Mouse (Mus musculus): Measurements from ENCODE around the gene Rcn3.
"Not testable (repeated sequence)": the region's sequence is repeated elsewhere in the genome, so short reads cannot be mapped to it uniquely, and the experiment has no call there.

The Rcn3 gene

GRCm38 (mm10) chr7:45092048-45092447 lies at the start of gene Rcn3:
Rcn3 (minus strand) TSS chr7:45092221.
- peak; percentile 76 for DNase-seq

- no peak for DNase-seq
These were observed 49.3 kb upstream of the Rcn3 start for GRCm38 (mm10) chr7:45141319-45141718.

GRCm38 (mm10) chr7:45139904-45140723 lies 48.1 kb upstream of the Rcn3 start:
- DNase-seq = peak; percentile 27

GRCm38 (mm10) chr7:45138403-45138802 lies 46.4 kb upstream of the Rcn3 start:
- DNase-seq = no peak

- DNase-seq = no peak
These were observed 45.4 kb upstream of the Rcn3 start for GRCm38 (mm10) chr7:45137171-45138006.

GRCm38 (mm10) chr7:45135993-45136567 lies 44.1 kb upstream of the Rcn3 start, which contains the start of the genes Gm45713 and Flt3l:
Gm45713 (minus strand) TSS chr7:45136231.
Flt3l (minus strand) TSS chr7:45136432.
- DNase-seq = peak; percentile 96

- no peak for DNase-seq
These were observed 43.3 kb upstream of the Rcn3 start for GRCm38 (mm10) chr7:45135370-45135769.

- peak; percentile 64 for DNase-seq
These were observed 42.6 kb upstream of the Rcn3 start for GRCm38 (mm10) chr7:45134544-45135026.

GRCm38 (mm10) chr7:45133446-45134159 lies 41.6 kb upstream of the Rcn3 start:
- no peak for DNase-seq

- no peak for DNase-seq
These were observed 39.8 kb upstream of the Rcn3 start for GRCm38 (mm10) chr7:45131850-45132249.

GRCm38 (mm10) chr7:45129776-45130512 lies 37.9 kb upstream of the Rcn3 start:
- no peak for DNase-seq

GRCm38 (mm10) chr7:45129318-45129717 lies 37.3 kb upstream of the Rcn3 start:
- peak; percentile 36 for DNase-seq

- DNase-seq = peak; percentile 100
These were observed 36.7 kb upstream of the Rcn3 start, which contains the start of gene Rpl13a for GRCm38 (mm10) chr7:45128624-45129246. Rpl13a (minus strand) TSS chr7:45128761.

GRCm38 (mm10) chr7:45127700-45128224 lies 35.7 kb upstream of the Rcn3 start:
- no peak for DNase-seq

- no peak for DNase-seq
These were observed 35.1 kb upstream of the Rcn3 start for GRCm38 (mm10) chr7:45126844-45127699.

- no peak for DNase-seq
These were observed 34.3 kb upstream of the Rcn3 start for GRCm38 (mm10) chr7:45126147-45126843.

- not testable (repeated sequence) for DNase-seq
These were observed 33.6 kb upstream of the Rcn3 start for GRCm38 (mm10) chr7:45125649-45126048.

- DNase-seq = peak; percentile 50
These were observed 33.2 kb upstream of the Rcn3 start for GRCm38 (mm10) chr7:45125144-45125600.

Measured in lung, postnatal 36 days (tissue).